Mouse (Mus musculus): ENCODE results near the gene Pde3a. TPM values are rescaled to one million over a fixed set of nuclear protein-coding genes. Genes with fewer than 3 reads are reported as not detected.

Pde3a gene
- polyA plus RNA-seq, 1 experiment = not detected

- Histone ChIP-seq H3K36me3 (ENCODE audit: control insufficient read depth, insufficient read depth) (no peaks in the 10 kb centered on the region), H3K79me2 (ENCODE audit: control insufficient read depth, insufficient read depth) (no peaks in the 10 kb centered on the region), H3K27me3 (ENCODE audit: control insufficient read depth, insufficient read depth, insufficient read length) (no peaks in the 10 kb centered on the region), H3K4me3 (no peak overlapping the region), H3ac (ENCODE audit: control insufficient read depth, insufficient read length) (no peak overlapping the region), H3K4me2 (ENCODE audit: low read depth) (no peak overlapping the region)
- TF ChIP-seq MYOG (IDR thresholded peaks at IDR 0.05; ENCODE audit: control insufficient read depth in 1 of 3, insufficient read depth in 1 of 3, insufficient read length in 2 of 3, low read depth in 2 of 3) = no peak
- TF ChIP-seq CEBPB (IDR thresholded peaks at IDR 0.05; ENCODE audit: insufficient read depth, poor library complexity, severe bottlenecking) = no peak
- TF ChIP-seq E2F4 (IDR thresholded peaks at IDR 0.05; ENCODE audit: insufficient read depth) = no peak
- no peak for TF ChIP-seq MYOD1 (IDR thresholded peaks at IDR 0.05; ENCODE audit: control insufficient read depth in 1 of 3, insufficient read length in 2 of 3, low read depth in 2 of 3)
- TF ChIP-seq SRF (IDR thresholded peaks at IDR 0.05; ENCODE audit: control insufficient read depth, insufficient read length, low read depth) = no peak
- TF ChIP-seq TCF3 (IDR thresholded peaks at IDR 0.05; ENCODE audit: insufficient read length, low read depth) = no peak
- TF ChIP-seq POLR2AphosphoS2 (IDR thresholded peaks at IDR 0.05; ENCODE audit: insufficient read length, low read depth) = no peak
- TF ChIP-seq USF1 (IDR thresholded peaks at IDR 0.05; ENCODE audit: low read depth) = no peak
Observed at GRCm38 (mm10) chr6:141352277-141352676, 103.2 kb downstream of the Pde3a start.

GRCm38 (mm10) chr6:141363664-141364063 lies 114.6 kb downstream of the Pde3a start:
- TF ChIP-seq MYOG (IDR thresholded peaks at IDR 0.05; ENCODE audit: control insufficient read depth in 1 of 3, insufficient read depth in 1 of 3, insufficient read length in 2 of 3, low read depth in 2 of 3) = no peak
- no peak for TF ChIP-seq POLR2A (IDR thresholded peaks at IDR 0.05; ENCODE audit: insufficient read length, low read depth)
- no peak for TF ChIP-seq USF1 (IDR thresholded peaks at IDR 0.05; ENCODE audit: low read depth)
- TF ChIP-seq POLR2AphosphoS2 (IDR thresholded peaks at IDR 0.05; ENCODE audit: insufficient read length, low read depth) = no peak
- no peak for TF ChIP-seq MAX (IDR thresholded peaks at IDR 0.05; ENCODE audit: low read depth)
- no peak for TF ChIP-seq SRF (IDR thresholded peaks at IDR 0.05; ENCODE audit: control insufficient read depth, insufficient read length, low read depth)
- TF ChIP-seq CEBPB (IDR thresholded peaks at IDR 0.05; ENCODE audit: insufficient read depth, poor library complexity, severe bottlenecking) = no peak
- TF ChIP-seq REST (IDR thresholded peaks at IDR 0.05; ENCODE audit: insufficient read depth, insufficient read length) = no peak
- TF ChIP-seq TCF3 (IDR thresholded peaks at IDR 0.05; ENCODE audit: insufficient read length, low read depth) = no peak
- TF ChIP-seq E2F4 (IDR thresholded peaks at IDR 0.05; ENCODE audit: insufficient read depth) = no peak
- TF ChIP-seq TCF12 (IDR thresholded peaks at IDR 0.05; ENCODE audit: insufficient read depth, poor library complexity, severe bottlenecking) = no peak
- TF ChIP-seq MYOD1 (IDR thresholded peaks at IDR 0.05; ENCODE audit: control insufficient read depth in 1 of 3, insufficient read length in 2 of 3, low read depth in 2 of 3) = no peak
- H3K36me3 ChIP-seq (ENCODE audit: control insufficient read depth, insufficient read depth) = no peaks in the 10 kb centered on the region
- H3K4me3 ChIP-seq = no peak overlapping the region
- H3K4me2 ChIP-seq (ENCODE audit: low read depth) = no peak overlapping the region
- H3K79me2 ChIP-seq (ENCODE audit: control insufficient read depth, insufficient read depth) = no peaks in the 10 kb centered on the region
- H3ac ChIP-seq (ENCODE audit: control insufficient read depth, insufficient read length) = no peak overlapping the region
- H3K27me3 ChIP-seq (ENCODE audit: control insufficient read depth, insufficient read depth, insufficient read length) = no peaks in the 10 kb centered on the region

GRCm38 (mm10) chr6:141367037-141367436 lies 118.0 kb downstream of the Pde3a start:
- TF ChIP-seq MAX (IDR thresholded peaks at IDR 0.05; ENCODE audit: low read depth) (no peak), POLR2A (IDR thresholded peaks at IDR 0.05; ENCODE audit: insufficient read length, low read depth) (no peak), MYOG (IDR thresholded peaks at IDR 0.05; ENCODE audit: control insufficient read depth in 1 of 3, insufficient read depth in 1 of 3, insufficient read length in 2 of 3, low read depth in 2 of 3) (no peak), MYOD1 (IDR thresholded peaks at IDR 0.05; ENCODE audit: control insufficient read depth in 1 of 3, insufficient read length in 2 of 3, low read depth in 2 of 3) (no peak), SRF (IDR thresholded peaks at IDR 0.05; ENCODE audit: control insufficient read depth, insufficient read length, low read depth) (no peak), CEBPB (IDR thresholded peaks at IDR 0.05; ENCODE audit: insufficient read depth, poor library complexity, severe bottlenecking) (no peak), TCF3 (IDR thresholded peaks at IDR 0.05; ENCODE audit: insufficient read length, low read depth) (no peak), REST (IDR thresholded peaks at IDR 0.05; ENCODE audit: insufficient read depth, insufficient read length) (no peak), POLR2AphosphoS2 (IDR thresholded peaks at IDR 0.05; ENCODE audit: insufficient read length, low read depth) (no peak), TCF12 (IDR thresholded peaks at IDR 0.05; ENCODE audit: insufficient read depth, poor library complexity, severe bottlenecking) (no peak), E2F4 (IDR thresholded peaks at IDR 0.05; ENCODE audit: insufficient read depth) (no peak), USF1 (IDR thresholded peaks at IDR 0.05; ENCODE audit: low read depth) (no peak)

GRCm38 (mm10) chr6:141372697-141373096 lies 123.6 kb downstream of the Pde3a start:
- Histone ChIP-seq H3K27me3 (ENCODE audit: control insufficient read depth, insufficient read depth, insufficient read length) (no peaks in the 10 kb centered on the region), H3K4me2 (ENCODE audit: low read depth) (no peak overlapping the region), H3K79me2 (ENCODE audit: control insufficient read depth, insufficient read depth) (no peaks in the 10 kb centered on the region), H3ac (ENCODE audit: control insufficient read depth, insufficient read length) (no peak overlapping the region), H3K36me3 (ENCODE audit: control insufficient read depth, insufficient read depth) (no peaks in the 10 kb centered on the region), H3K4me3 (no peak overlapping the region)
- TF ChIP-seq CEBPB (IDR thresholded peaks at IDR 0.05; ENCODE audit: insufficient read depth, poor library complexity, severe bottlenecking) = no peak
- TF ChIP-seq MYOG (IDR thresholded peaks at IDR 0.05; ENCODE audit: control insufficient read depth in 1 of 3, insufficient read depth in 1 of 3, insufficient read length in 2 of 3, low read depth in 2 of 3) = no peak
- TF ChIP-seq TCF12 (IDR thresholded peaks at IDR 0.05; ENCODE audit: insufficient read depth, poor library complexity, severe bottlenecking) = no peak
- TF ChIP-seq USF1 (IDR thresholded peaks at IDR 0.05; ENCODE audit: low read depth) = no peak
- no peak for TF ChIP-seq REST (IDR thresholded peaks at IDR 0.05; ENCODE audit: insufficient read depth, insufficient read length)
- TF ChIP-seq MAX (IDR thresholded peaks at IDR 0.05; ENCODE audit: low read depth) = no peak
- no peak for TF ChIP-seq POLR2AphosphoS2 (IDR thresholded peaks at IDR 0.05; ENCODE audit: insufficient read length, low read depth)
- TF ChIP-seq E2F4 (IDR thresholded peaks at IDR 0.05; ENCODE audit: insufficient read depth) = no peak
- no peak for TF ChIP-seq TCF3 (IDR thresholded peaks at IDR 0.05; ENCODE audit: insufficient read length, low read depth)
- TF ChIP-seq POLR2A (IDR thresholded peaks at IDR 0.05; ENCODE audit: insufficient read length, low read depth) = no peak
- no peak for TF ChIP-seq MYOD1 (IDR thresholded peaks at IDR 0.05; ENCODE audit: control insufficient read depth in 1 of 3, insufficient read length in 2 of 3, low read depth in 2 of 3)
- TF ChIP-seq SRF (IDR thresholded peaks at IDR 0.05; ENCODE audit: control insufficient read depth, insufficient read length, low read depth) = no peak

More at GRCm38 (mm10) chr6:141367037-141367436, 118.0 kb downstream of the Pde3a start:
- H3K79me2 ChIP-seq (ENCODE audit: control insufficient read depth, insufficient read depth) = no peaks in the 10 kb centered on the region
- no peak overlapping the region for H3K4me3 ChIP-seq
- H3K4me2 ChIP-seq (ENCODE audit: low read depth) = no peak overlapping the region
- no peak overlapping the region for H3ac ChIP-seq (ENCODE audit: control insufficient read depth, insufficient read length)
- no peaks in the 10 kb centered on the region for H3K27me3 ChIP-seq (ENCODE audit: control insufficient read depth, insufficient read depth, insufficient read length)
- H3K36me3 ChIP-seq (ENCODE audit: control insufficient read depth, insufficient read depth) = no peaks in the 10 kb centered on the region

Measured in myocyte (in vitro differentiated cells).